Mouse (Mus musculus): ENCODE data around the gene Vrk2.

DNA sequence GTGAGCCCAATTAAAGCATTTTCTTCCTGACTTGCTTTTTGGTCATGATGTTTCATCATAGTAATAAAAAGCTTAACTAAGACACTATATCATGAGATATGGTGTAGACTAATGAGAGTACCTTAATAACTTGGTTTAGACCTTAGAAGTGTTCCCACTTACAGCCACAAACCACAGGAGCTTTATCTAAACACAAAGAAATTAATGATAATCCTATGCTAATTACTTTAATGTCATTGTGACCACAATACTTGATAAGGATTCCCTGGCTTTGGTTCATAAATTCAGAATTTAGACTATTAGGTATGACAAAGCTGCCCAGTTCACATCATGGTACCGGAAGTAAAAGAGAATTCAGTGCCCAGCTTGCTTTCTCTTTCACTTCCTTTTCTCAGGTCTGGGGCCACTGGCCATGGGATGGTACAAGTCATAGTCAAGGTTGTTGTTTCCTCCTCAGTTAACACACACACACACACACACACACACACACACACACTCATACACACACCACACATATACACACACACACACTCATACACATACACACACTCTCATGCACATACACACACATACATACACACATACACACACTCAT lies 10.4 kb upstream of the Vrk2 start:
- TF ChIP-seq TCF12 (IDR thresholded peaks at IDR 0.05; ENCODE audit: low read depth, low read length) (peak; percentile 82; the same call in 1 of the 2 replicates), POLR2A (IDR thresholded peaks at IDR 0.05; ENCODE audit: low read depth, low read length) (0 out of 2 replicates have a peak, but pooled peaks have one; percentile 21), MXI1 (IDR thresholded peaks at IDR 0.05; ENCODE audit: low read depth, low read length) (no peak), EP300 (IDR thresholded peaks at IDR 0.05; ENCODE audit: low read length) (peak; percentile 98), CTCF (conservative IDR thresholded peaks at IDR 0.05 in 1 of 2, IDR thresholded peaks at IDR 0.05 in 1 of 2; ENCODE audit: low read depth in 2 of 2, low read length in 2 of 2) (no peak), MAX (IDR thresholded peaks at IDR 0.05; ENCODE audit: low read length) (no peak)

Data from CH12.LX (cell line).